Mouse (Mus musculus): ENCODE data around the gene Slc6a12. TPM values are rescaled to one million over a fixed set of nuclear protein-coding genes. Genes with fewer than 3 reads are reported as not detected.

Slc6a12 gene
- polyA plus RNA-seq, 1 experiment from 2014 or later: 1.6 TPM

DNA sequence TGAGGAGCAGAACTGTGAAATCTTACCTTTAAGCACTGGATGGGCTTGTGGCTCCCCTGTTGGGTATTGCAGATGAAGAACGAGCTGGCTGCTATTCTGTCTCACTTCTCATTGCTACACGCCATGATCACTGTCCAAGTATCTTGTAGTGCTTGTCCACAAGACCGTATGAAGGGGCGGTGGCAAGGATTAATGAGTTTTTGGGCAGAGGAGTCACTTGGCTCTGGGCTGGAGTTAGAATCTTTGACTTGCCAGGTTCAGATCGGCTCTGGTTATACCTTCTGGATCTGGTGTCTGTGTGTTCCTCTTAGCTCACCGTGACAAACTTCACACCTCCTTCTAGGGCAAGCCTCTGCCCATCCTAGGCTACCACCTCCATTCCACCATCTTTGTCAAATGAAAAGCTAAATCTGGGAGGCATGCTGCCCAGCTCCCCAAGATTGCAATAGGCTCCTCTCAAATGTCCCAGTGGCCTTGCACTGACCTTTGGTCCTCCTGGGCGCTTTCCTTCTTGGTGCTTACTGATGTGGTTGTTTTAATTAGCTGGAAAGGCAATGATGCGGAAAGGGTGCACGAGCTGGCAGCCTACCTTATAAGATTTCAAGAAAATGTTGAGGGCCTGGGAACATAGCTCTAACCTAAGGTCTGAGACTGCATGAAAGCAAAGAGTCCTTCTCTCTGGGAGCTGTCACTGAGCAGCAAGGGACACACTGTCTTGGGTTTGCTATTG is 20.3 kb upstream of the Slc6a12 start:
- Histone ChIP-seq H3K36me3 (ENCODE audit: control insufficient read depth, insufficient read depth, low read length) (no peaks in the 10 kb centered on the region), H3K9ac (ENCODE audit: low read depth, low read length) (no peak overlapping the region), H3K9me3 (replicated peaks; ENCODE audit: control insufficient read depth, low read length, poor library complexity, severe bottlenecking) (no peaks in the 10 kb centered on the region), H3K27me3 (ENCODE audit: control insufficient read depth, insufficient read depth, low read depth, low read length) (no peaks in the 10 kb centered on the region), H3K4me2 (ENCODE audit: low read length) (no peak overlapping the region), H3K4me1 (ENCODE audit: control insufficient read depth, insufficient read depth, low read length) (no peaks in the 10 kb centered on the region), H3K4me3 (ENCODE audit: low read depth, low read length) (no peak overlapping the region), H3K27ac (ENCODE audit: low read length) (no peak overlapping the region)
- WGBS: 84% methylated on average over 9 of the region's 9 CpGs
- ATAC-seq: no peak

GRCm38 (mm10) chr6:121325298-121325697 is 17.6 kb upstream of the Slc6a12 start:
- Histone ChIP-seq H3K4me3 (ENCODE audit: low read depth, low read length) (no peak overlapping the region), H3K27me3 (ENCODE audit: control insufficient read depth, insufficient read depth, low read depth, low read length) (no peaks in the 10 kb centered on the region), H3K4me2 (ENCODE audit: low read length) (no peak overlapping the region), H3K9ac (ENCODE audit: low read depth, low read length) (no peak overlapping the region), H3K36me3 (ENCODE audit: control insufficient read depth, insufficient read depth, low read length) (no peaks in the 10 kb centered on the region), H3K4me1 (ENCODE audit: control insufficient read depth, insufficient read depth, low read length) (peaks cover 5% of the 10 kb centered on the region; the same call in 1 of the 2 replicates), H3K27ac (ENCODE audit: low read length) (no peak overlapping the region), H3K9me3 (replicated peaks; ENCODE audit: control insufficient read depth, low read length, poor library complexity, severe bottlenecking) (no peaks in the 10 kb centered on the region)
- no peak for ATAC-seq
- 82% methylated on average over 2 of the region's 3 CpGs for WGBS

DNA sequence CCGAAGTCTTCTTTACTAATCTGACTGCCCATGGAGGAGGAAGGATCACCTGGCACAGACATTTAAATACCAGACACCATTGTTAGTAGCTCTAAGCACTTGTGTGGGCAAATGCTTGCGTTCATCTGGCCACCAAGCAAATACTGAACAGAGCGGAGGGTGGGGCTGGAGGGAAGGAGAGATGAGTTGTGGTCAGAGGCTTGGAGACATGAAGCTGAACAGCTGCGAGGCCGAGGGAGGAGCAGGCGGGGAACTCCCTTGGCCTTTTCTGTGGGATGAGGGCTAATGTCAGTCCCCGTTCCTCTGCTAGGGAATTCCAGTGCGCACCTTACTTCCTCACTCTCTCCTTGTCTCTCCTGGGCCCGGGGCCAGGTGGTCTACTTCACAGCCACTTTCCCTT is 17.1 kb upstream of the Slc6a12 start:
- WGBS: 85% methylated on average over 8 of the region's 9 CpGs
- H3K36me3 ChIP-seq (ENCODE audit: control insufficient read depth, insufficient read depth, low read length): no peaks in the 10 kb centered on the region
- ATAC-seq: no peak

GRCm38 (mm10) chr6:121326486-121327069 is 16.3 kb upstream of the Slc6a12 start:
- Histone ChIP-seq H3K9me3 (replicated peaks; ENCODE audit: control insufficient read depth, low read length, poor library complexity, severe bottlenecking) (no peaks in the 10 kb centered on the region), H3K27ac (ENCODE audit: low read length) (no peak overlapping the region), H3K27me3 (ENCODE audit: control insufficient read depth, insufficient read depth, low read depth, low read length) (no peaks in the 10 kb centered on the region), H3K4me2 (ENCODE audit: low read length) (no peak overlapping the region), H3K36me3 (ENCODE audit: control insufficient read depth, insufficient read depth, low read length) (no peaks in the 10 kb centered on the region), H3K4me1 (ENCODE audit: control insufficient read depth, insufficient read depth, low read length) (peaks cover 5% of the 10 kb centered on the region; the same call in 1 of the 2 replicates), H3K9ac (ENCODE audit: low read depth, low read length) (no peak overlapping the region), H3K4me3 (ENCODE audit: low read depth, low read length) (no peak overlapping the region)
- no peak for ATAC-seq
- 73% methylated on average over 10 of the region's 10 CpGs for WGBS

More for the DNA sequence above, 17.1 kb upstream of the Slc6a12 start:
- Histone ChIP-seq H3K27me3 (ENCODE audit: control insufficient read depth, insufficient read depth, low read depth, low read length) (no peaks in the 10 kb centered on the region), H3K4me2 (ENCODE audit: low read length) (no peak overlapping the region), H3K27ac (ENCODE audit: low read length) (no peak overlapping the region), H3K9ac (ENCODE audit: low read depth, low read length) (no peak overlapping the region), H3K9me3 (replicated peaks; ENCODE audit: control insufficient read depth, low read length, poor library complexity, severe bottlenecking) (no peaks in the 10 kb centered on the region), H3K4me3 (ENCODE audit: low read depth, low read length) (no peak overlapping the region), H3K4me1 (ENCODE audit: control insufficient read depth, insufficient read depth, low read length) (peaks cover 5% of the 10 kb centered on the region; the same call in 1 of the 2 replicates)

- Histone ChIP-seq H3K4me1 (ENCODE audit: control insufficient read depth, insufficient read depth, low read length) (peaks cover 5% of the 10 kb centered on the region; the same call in 1 of the 2 replicates), H3K36me3 (ENCODE audit: control insufficient read depth, insufficient read depth, low read length) (no peaks in the 10 kb centered on the region), H3K4me3 (ENCODE audit: low read depth, low read length) (no peak overlapping the region), H3K4me2 (ENCODE audit: low read length) (no peak overlapping the region), H3K9me3 (replicated peaks; ENCODE audit: control insufficient read depth, low read length, poor library complexity, severe bottlenecking) (no peaks in the 10 kb centered on the region), H3K9ac (ENCODE audit: low read depth, low read length) (no peak overlapping the region), H3K27ac (ENCODE audit: low read length) (no peak overlapping the region), H3K27me3 (ENCODE audit: control insufficient read depth, insufficient read depth, low read depth, low read length) (no peaks in the 10 kb centered on the region)
- no peak for ATAC-seq
- 48% methylated on average over 9 of the region's 9 CpGs for WGBS
Measured at GRCm38 (mm10) chr6:121328417-121328884, 14.4 kb upstream of the Slc6a12 start.

DNA sequence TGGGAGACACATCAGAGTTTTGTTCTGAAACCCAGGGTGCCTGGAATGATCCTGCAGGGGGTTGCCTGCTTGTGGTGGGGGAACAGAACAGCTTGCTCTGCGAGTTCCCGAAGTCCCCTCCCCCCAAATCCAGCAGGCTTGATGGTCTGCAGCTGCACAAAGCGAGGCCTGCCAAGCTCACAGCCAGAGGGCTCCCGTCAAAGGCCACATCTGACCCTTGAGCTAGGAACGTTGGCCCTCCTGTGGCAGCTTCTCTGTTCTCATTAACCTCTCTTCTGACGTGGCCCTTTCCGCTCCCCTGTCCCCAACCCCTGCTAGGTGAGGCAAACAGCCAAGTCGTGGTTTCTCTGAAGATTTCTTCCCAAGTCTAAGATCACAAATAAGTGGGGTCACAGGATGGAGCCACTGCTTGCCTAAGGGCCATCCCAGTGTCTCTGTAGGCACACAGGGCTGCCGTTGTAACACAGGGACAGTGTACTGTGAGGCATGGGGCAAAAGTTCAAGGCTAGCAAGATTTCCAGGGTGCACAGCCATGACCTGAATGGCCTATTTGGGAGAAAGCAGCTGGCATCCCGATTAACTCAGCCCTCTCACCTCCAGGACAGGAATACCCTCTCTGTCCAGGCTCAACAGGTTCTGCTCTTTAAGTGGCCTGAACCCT is 12.9 kb upstream of the Slc6a12 start:
- 7% methylated on average over 10 of the region's 10 CpGs for WGBS
- H3K4me3 ChIP-seq (ENCODE audit: low read depth, low read length): no peak overlapping the region
- H3K4me1 ChIP-seq (ENCODE audit: control insufficient read depth, insufficient read depth, low read length): peaks cover 5% of the 10 kb centered on the region; the same call in 1 of the 2 replicates
- H3K36me3 ChIP-seq (ENCODE audit: control insufficient read depth, insufficient read depth, low read length): no peaks in the 10 kb centered on the region
- H3K9ac ChIP-seq (ENCODE audit: low read depth, low read length): no peak overlapping the region
- no peaks in the 10 kb centered on the region for H3K27me3 ChIP-seq (ENCODE audit: control insufficient read depth, insufficient read depth, low read depth, low read length)
- H3K27ac ChIP-seq (ENCODE audit: low read length): no peak overlapping the region
- no peak overlapping the region for H3K4me2 ChIP-seq (ENCODE audit: low read length)
- ATAC-seq: peak; percentile 41; the same call in 1 of the 2 replicates
- no peaks in the 10 kb centered on the region for H3K9me3 ChIP-seq (replicated peaks; ENCODE audit: control insufficient read depth, low read length, poor library complexity, severe bottlenecking)

DNA sequence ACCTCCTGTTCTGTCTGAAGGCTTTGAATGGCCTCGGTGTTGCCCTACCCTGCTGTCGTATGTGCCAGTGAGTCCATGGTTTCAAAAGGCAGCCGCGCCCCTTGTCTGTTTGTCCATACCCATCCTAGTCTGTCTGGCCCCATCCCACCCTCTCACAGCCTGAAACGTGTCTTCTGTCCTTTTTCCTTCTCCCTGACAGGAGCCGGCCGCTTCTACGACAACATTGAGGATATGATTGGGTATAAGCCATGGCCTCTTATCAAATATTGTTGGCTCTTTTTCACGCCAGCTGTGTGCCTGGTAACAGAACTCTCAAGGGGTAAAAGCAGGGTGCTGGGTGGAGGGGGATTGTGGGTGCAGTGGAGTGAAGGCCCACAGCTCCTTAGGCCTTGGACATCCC is 7.0 kb upstream of the Slc6a12 start:
- no peak overlapping the region for H3K4me3 ChIP-seq (ENCODE audit: low read depth, low read length)
- WGBS: 92% methylated on average over 9 of the region's 9 CpGs
- no peaks in the 10 kb centered on the region for H3K36me3 ChIP-seq (ENCODE audit: control insufficient read depth, insufficient read depth, low read length)
- no peak for ATAC-seq
- H3K4me1 ChIP-seq (ENCODE audit: control insufficient read depth, insufficient read depth, low read length): no peaks in the 10 kb centered on the region
- no peak overlapping the region for H3K27ac ChIP-seq (ENCODE audit: low read length)
- H3K9ac ChIP-seq (ENCODE audit: low read depth, low read length): no peak overlapping the region
- no peaks in the 10 kb centered on the region; the same call in 1 of the 2 replicates for H3K27me3 ChIP-seq (ENCODE audit: control insufficient read depth, insufficient read depth, low read depth, low read length)
- H3K9me3 ChIP-seq (replicated peaks; ENCODE audit: control insufficient read depth, low read length, poor library complexity, severe bottlenecking): no peaks in the 10 kb centered on the region
- H3K4me2 ChIP-seq (ENCODE audit: low read length): no peak overlapping the region

DNA sequence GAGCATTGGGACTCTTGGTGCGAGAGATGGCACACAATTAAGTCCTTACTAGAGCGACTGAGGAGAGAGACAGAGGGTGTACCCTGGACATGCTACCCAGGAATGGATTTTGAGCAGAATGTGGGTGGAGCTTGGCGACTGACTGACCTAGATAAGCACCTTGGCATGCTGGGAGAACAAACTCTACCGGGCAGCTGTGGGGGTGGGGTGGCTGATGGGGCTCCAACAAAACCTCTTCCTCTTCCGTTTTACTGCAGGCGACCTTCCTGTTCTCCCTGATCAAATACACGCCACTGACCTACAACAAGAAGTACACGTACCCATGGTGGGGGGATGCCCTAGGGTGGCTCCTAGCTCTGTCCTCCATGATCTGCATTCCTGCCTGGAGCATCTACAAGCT is 6.3 kb upstream of the Slc6a12 start:
- no peak overlapping the region for H3K27ac ChIP-seq (ENCODE audit: low read length)
- H3K36me3 ChIP-seq (ENCODE audit: control insufficient read depth, insufficient read depth, low read length): no peaks in the 10 kb centered on the region
- H3K4me2 ChIP-seq (ENCODE audit: low read length): no peak overlapping the region
- H3K4me1 ChIP-seq (ENCODE audit: control insufficient read depth, insufficient read depth, low read length): no peaks in the 10 kb centered on the region
- no peak overlapping the region for H3K4me3 ChIP-seq (ENCODE audit: low read depth, low read length)
- WGBS: 86% methylated on average over 8 of the region's 8 CpGs
- no peaks in the 10 kb centered on the region for H3K9me3 ChIP-seq (replicated peaks; ENCODE audit: control insufficient read depth, low read length, poor library complexity, severe bottlenecking)
- no peak overlapping the region for H3K9ac ChIP-seq (ENCODE audit: low read depth, low read length)
- no peak for ATAC-seq
- no peaks in the 10 kb centered on the region; the same call in 1 of the 2 replicates for H3K27me3 ChIP-seq (ENCODE audit: control insufficient read depth, insufficient read depth, low read depth, low read length)

- Histone ChIP-seq H3K27ac (ENCODE audit: low read length) (no peak overlapping the region), H3K9me3 (replicated peaks; ENCODE audit: control insufficient read depth, low read length, poor library complexity, severe bottlenecking) (no peaks in the 10 kb centered on the region), H3K36me3 (ENCODE audit: control insufficient read depth, insufficient read depth, low read length) (no peaks in the 10 kb centered on the region), H3K4me2 (ENCODE audit: low read length) (no peak overlapping the region), H3K27me3 (ENCODE audit: control insufficient read depth, insufficient read depth, low read depth, low read length) (no peaks in the 10 kb centered on the region; the same call in 1 of the 2 replicates), H3K9ac (ENCODE audit: low read depth, low read length) (no peak overlapping the region), H3K4me1 (ENCODE audit: control insufficient read depth, insufficient read depth, low read length) (no peaks in the 10 kb centered on the region), H3K4me3 (ENCODE audit: low read depth, low read length) (no peak overlapping the region)
- 93% methylated on average over 9 of the region's 9 CpGs for WGBS
- ATAC-seq: no peak
Measured at GRCm38 (mm10) chr6:121337229-121337628, 5.6 kb upstream of the Slc6a12 start.
